In the genomic region with DNA sequence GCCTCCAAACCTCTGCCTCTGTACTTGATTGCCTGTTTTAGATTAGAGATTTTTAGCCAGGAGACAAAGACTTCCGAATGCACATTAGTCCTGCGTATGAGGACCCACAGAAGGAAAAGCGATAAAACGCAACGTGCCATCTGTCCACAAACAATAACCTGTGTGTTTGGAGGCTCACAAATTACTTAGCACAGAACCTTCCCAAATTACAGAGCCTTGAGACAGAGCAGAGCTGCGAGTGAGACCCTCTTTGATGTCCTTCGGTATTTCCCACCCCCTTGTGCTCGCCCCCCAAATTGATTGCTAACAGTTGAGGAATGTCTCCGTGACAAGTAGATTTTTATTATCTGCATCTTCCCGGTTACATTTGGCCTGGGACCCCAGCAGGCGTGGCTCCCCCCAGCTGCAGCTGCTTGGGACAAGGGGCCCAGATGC, we compare ENCODE assay signal across 9 mouse cellular contexts.
DNase-seq lines count a peak whose midpoint lies in the region; ATAC-seq and TF ChIP-seq lines count a peak whose summit lies in the region.
"Had no signal": no experiment of that assay in that cellular context is flagged by ENCODE, and none has a peak within 500 bp of the region (broad histone marks: within the 10 kb centered on the region; RNA-seq: fewer than 3 reads in every experiment).

No protein-coding gene starts in this region.

- no peak overlapping the region for H3K27ac ChIP-seq in heart, embryonic 13.5 days (replicated peaks)
- H3K27ac ChIP-seq in forebrain, embryonic 13.5 days = peak overlapping the region; percentile 76; the same call in 1 of the 2 replicates
- peak overlapping the region; percentile 67; the same call in 1 of the 2 replicates for H3K27ac ChIP-seq in limb, embryonic 14.5 days (replicated peaks; ENCODE audit: low read depth, low read length)
- H3K27ac ChIP-seq: heart, embryonic 15.5 days had no signal

- H3K9ac ChIP-seq in heart, embryonic 13.5 days = no peak overlapping the region
- H3K9ac ChIP-seq in forebrain, embryonic 13.5 days = no peak overlapping the region; the same call in 1 of the 2 replicates
- no peak overlapping the region for H3K9ac ChIP-seq in limb, embryonic 14.5 days (ENCODE audit: low read depth, low read length, severe bottlenecking)
- H3K9ac ChIP-seq: heart, embryonic 15.5 days had no signal

- TF ChIP-seq POLR2A in limb, embryonic 14.5 days (IDR thresholded peaks at IDR 0.05; ENCODE audit: borderline replicate concordance, extremely low read depth, insufficient read depth, insufficient read length) = no peak

- peaks cover 24% of the 10 kb centered on the region for H3K4me1 ChIP-seq in heart, embryonic 13.5 days
- H3K4me1 ChIP-seq in forebrain, embryonic 13.5 days = peaks cover 50% of the 10 kb centered on the region
- H3K4me1 ChIP-seq in limb, embryonic 14.5 days (ENCODE audit: control insufficient read depth, insufficient read depth, low read length) = peaks cover 40% of the 10 kb centered on the region

- ATAC-seq in heart, embryonic 13.5 days (ENCODE audit: extremely low read depth, insufficient number of reproducible peaks, low FRiP score, low TSS enrichment) = no peak
- ATAC-seq in forebrain, embryonic 13.5 days = no peak
- no peak for ATAC-seq in limb, embryonic 14.5 days (ENCODE audit: low FRiP score, low read depth)

- H3K9me3 ChIP-seq in heart, embryonic 13.5 days = no peaks in the 10 kb centered on the region
- no peaks in the 10 kb centered on the region for H3K9me3 ChIP-seq in forebrain, embryonic 13.5 days (replicated peaks)
- H3K9me3 ChIP-seq in limb, embryonic 14.5 days (ENCODE audit: control insufficient read depth, low read length) = no peaks in the 10 kb centered on the region
- H3K9me3 ChIP-seq: heart, embryonic 15.5 days had no signal

- WGBS in heart, embryonic 13.5 days = 32% methylated on average over 11 of the region's 11 CpGs
- WGBS in forebrain, embryonic 13.5 days = 15% methylated on average over 11 of the region's 11 CpGs
- 2% methylated on average over 11 of the region's 11 CpGs for WGBS in limb, embryonic 14.5 days

- H3K4me3 ChIP-seq in heart, embryonic 13.5 days = no peak overlapping the region
- peak overlapping the region; percentile 4; the same call in 1 of the 2 replicates for H3K4me3 ChIP-seq in forebrain, embryonic 13.5 days
- H3K4me3 ChIP-seq in limb, embryonic 14.5 days (replicated peaks; ENCODE audit: low read length) = peak overlapping the region; percentile 40; the same call in 1 of the 2 replicates

- H3K36me3 ChIP-seq in heart, embryonic 13.5 days = no peaks in the 10 kb centered on the region
- no peaks in the 10 kb centered on the region for H3K36me3 ChIP-seq in forebrain, embryonic 13.5 days (ENCODE audit: poor library complexity, severe bottlenecking)
- no peaks in the 10 kb centered on the region for H3K36me3 ChIP-seq in limb, embryonic 14.5 days (ENCODE audit: control insufficient read depth, insufficient read depth, low read length)
- H3K36me3 ChIP-seq: heart, embryonic 15.5 days had no signal

- intact Hi-C loops in heart, postnatal 14 days (cut with DNase I) = no loop called here

- H3K27me3 ChIP-seq in heart, embryonic 13.5 days (replicated peaks) = peaks cover 66% of the 10 kb centered on the region
- no peaks in the 10 kb centered on the region for H3K27me3 ChIP-seq in forebrain, embryonic 13.5 days
- H3K27me3 ChIP-seq in limb, embryonic 14.5 days (ENCODE audit: control insufficient read depth, insufficient read depth, low read length) = 0 out of 2 replicates have a peak, but pooled peaks cover 3% of the 10 kb centered on the region

- DNase-seq in heart, adult 8-10 months (ENCODE audit: low spot score) = no peak
- peak; percentile 69 for DNase-seq in cerebellum, adult 9-10 months
- peak; percentile 42 for DNase-seq in limb, embryonic 14.5 days (ENCODE audit: low spot score)
- no peak for DNase-seq in urinary bladder, postnatal 10 days (ENCODE audit: low spot score)
- DNase-seq in heart, postnatal 14 days = no peak
- no peak for DNase-seq in testis, postnatal 10 days (ENCODE audit: low spot score)

- H3K4me2 ChIP-seq in heart, embryonic 13.5 days = peak overlapping the region; percentile 77
- peak overlapping the region; percentile 65 for H3K4me2 ChIP-seq in forebrain, embryonic 13.5 days
- H3K4me2 ChIP-seq in limb, embryonic 14.5 days (replicated peaks; ENCODE audit: low read depth, low read length, severe bottlenecking) = peak overlapping the region; percentile 83

Comparison
In these comparisons a context has a peak if more than half of its experiments do, and no peak if none do; other contexts are left out.
1. DNase-seq: peak in cerebellum, adult 9-10 months (single experiment) and limb, embryonic 14.5 days (single experiment); none in heart, adult 8-10 months (single experiment), urinary bladder, postnatal 10 days (single experiment), heart, postnatal 14 days (0 of 2) and testis, postnatal 10 days (single experiment).
2. Peak in every context shown above with its lines, with median percentiles within 50 percentile points of each other: H3K4me2 ChIP-seq.